Mouse (Mus musculus) bone marrow, adult 2 months (tissue): ENCODE results near the gene Sema3e.

ENCODE experiments used
- CTCF ChIP-seq: fragments of 200-500 bp; IDR thresholded peaks from 2 replicates; pipeline ENCODE4 v1.5.1; 2011; ENCODE audit warnings: low read length, control low read depth; ENCODE audit not compliant: control insufficient read depth, insufficient read depth
- POLR2A ChIP-seq: fragments of 200-500 bp; IDR thresholded peaks from 2 replicates; pipeline ENCODE4 v1.6.1; 2011; ENCODE audit warnings: low read depth, mild to moderate bottlenecking, control low read depth, low read length, borderline replicate concordance; ENCODE audit not compliant: control insufficient read depth

DNA sequence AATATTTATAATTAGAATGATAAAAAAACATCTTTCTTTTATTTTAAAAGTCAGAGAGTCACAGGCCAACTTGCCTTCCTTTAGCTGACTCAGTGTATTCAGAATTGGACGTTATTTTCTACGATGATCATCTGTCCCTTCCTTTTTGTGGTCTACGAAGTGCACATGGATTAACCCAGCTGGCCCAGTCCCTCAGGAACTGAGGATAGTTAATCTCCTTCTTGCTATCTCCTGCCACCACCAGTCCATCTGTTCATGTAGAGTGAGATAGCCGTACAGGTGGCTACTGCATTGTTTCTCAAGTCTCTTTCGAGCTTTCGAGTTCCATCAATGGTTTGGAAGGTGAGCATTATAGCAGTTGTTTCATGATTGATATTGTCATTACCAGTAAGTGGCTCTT, 18.9 kb downstream of the Sema3e start:
- TF ChIP-seq CTCF (no peak), POLR2A (no peak)
